Mouse (Mus musculus) CH12.LX (cell line): ENCODE data around the gene Dmwd. TPM values are rescaled to one million over a fixed set of nuclear protein-coding genes. Genes with fewer than 3 reads are reported as not detected.
A peak's percentile ranks its signal among the peaks of the same experiment; 100 is the strongest.

Experiments used
- DNase-seq: peaks from one replicate; pipeline ENCODE4 v3.0.0-alpha.2; 2013; ENCODE audit errors: extremely low read depth
- H3K27ac ChIP-seq: 2 replicates; pipeline ENCODE4 v1.5.1; 2012; ENCODE audit warnings: low read depth, mild to moderate bottlenecking, control low read depth, moderate library complexity; ENCODE audit not compliant: insufficient read depth
- H3K27me3 ChIP-seq: replicated peaks from 2 replicates; pipeline ENCODE3; 2012; ENCODE audit warnings: inconsistent platforms
- H3K36me3 ChIP-seq, 2 experiments: replicated peaks in 1 of 2; 2 replicates each; pipeline versions ENCODE3 to v1.6.1; 2012; ENCODE audit warnings: inconsistent platforms in 1 of 2, low read length in 1 of 2, mild to moderate bottlenecking in 1 of 2, mixed read lengths in 1 of 2, moderate library complexity in 1 of 2; ENCODE audit not compliant: control insufficient read depth in 1 of 2, insufficient read depth in 1 of 2
- H3K4me1 ChIP-seq, 2 experiments: 2 replicates each; pipeline ENCODE4 v1.6.1; 2012; ENCODE audit warnings: inconsistent platforms in 1 of 2, moderate library complexity in 1 of 2; ENCODE audit not compliant: insufficient read depth in 2 of 2, control insufficient read depth in 1 of 2
- H3K4me2 ChIP-seq: 2 replicates; pipeline ENCODE4 v1.6.1; 2012; ENCODE audit warnings: low read depth, mild to moderate bottlenecking, control low read depth; ENCODE audit not compliant: poor library complexity, insufficient read depth, severe bottlenecking
- H3K4me3 ChIP-seq, 3 experiments: fragments of 150-350 bp in 1 of 3; sonication (generic) in 1 of 3; replicated peaks in 1 of 3; 2 replicates each; pipeline versions ENCODE3 to v1.5.1; 2011 to 2012; ENCODE audit warnings: low read depth in 2 of 3, low read length in 2 of 3, mild to moderate bottlenecking in 2 of 3, moderate library complexity in 2 of 3, control low read depth in 1 of 3, improper control_type of control experiment in 1 of 3, inconsistent platforms in 1 of 3, mixed read lengths in 1 of 3; ENCODE audit not compliant: poor library complexity in 1 of 3
- H3K79me2 ChIP-seq: replicated peaks from 2 replicates; pipeline ENCODE4 v1.6.1; 2012; ENCODE audit warnings: mild to moderate bottlenecking, moderate library complexity; ENCODE audit not compliant: control insufficient read depth, poor library complexity, insufficient read depth, severe bottlenecking; ENCODE audit errors: extremely low read depth
- H3K9ac ChIP-seq: 2 replicates; pipeline ENCODE4 v1.6.1; 2012; ENCODE audit warnings: low read depth, mild to moderate bottlenecking, control low read depth, moderate library complexity; ENCODE audit not compliant: insufficient read depth
- H3K9me3 ChIP-seq: replicated peaks from 2 replicates; pipeline ENCODE3; 2012; ENCODE audit warnings: low read length, inconsistent platforms, mixed read lengths
- BHLHE40 ChIP-seq: IDR thresholded peaks from 2 replicates; pipeline ENCODE4 v1.6.1; 2011; ENCODE audit warnings: mild to moderate bottlenecking, low read depth, low read length, improper control_type of control experiment
- CHD1 ChIP-seq: IDR thresholded peaks from 2 replicates; pipeline ENCODE4 v1.6.1; 2012; ENCODE audit warnings: low read depth, low read length, improper control_type of control experiment, inconsistent platforms
- CTCF ChIP-seq, 2 experiments: IDR thresholded peaks in 1 of 2; conservative IDR thresholded peaks in 1 of 2; 2 replicates each; pipeline ENCODE4 v1.5.1; 2011 to 2012; ENCODE audit warnings: low read depth in 2 of 2, low read length in 2 of 2, improper control_type of control experiment in 1 of 2, inconsistent platforms in 1 of 2, mild to moderate bottlenecking in 1 of 2, moderate library complexity in 1 of 2
- EP300 ChIP-seq: IDR thresholded peaks from 2 replicates; pipeline ENCODE4 v1.6.1; 2011; ENCODE audit warnings: low read length, improper control_type of control experiment
- ETS1 ChIP-seq: conservative IDR thresholded peaks from 2 replicates; pipeline ENCODE4 v1.6.1; 2012; ENCODE audit warnings: low read depth, mild to moderate bottlenecking, inconsistent platforms, low read length, improper control_type of control experiment, moderate library complexity
- IRF4 ChIP-seq: IDR thresholded peaks from 2 replicates; pipeline ENCODE4 v1.6.1; 2014; ENCODE audit warnings: low read depth, mild to moderate bottlenecking, inconsistent platforms, low read length, improper control_type of control experiment
- JUN ChIP-seq: IDR thresholded peaks from 2 replicates; pipeline ENCODE4 v1.6.1; 2011; ENCODE audit warnings: low read depth, mild to moderate bottlenecking, low read length, improper control_type of control experiment, moderate library complexity; ENCODE audit not compliant: insufficient read depth
- KAT2A ChIP-seq: IDR thresholded peaks from 2 replicates; pipeline ENCODE4 v1.6.1; 2012; ENCODE audit warnings: low read length, improper control_type of control experiment, inconsistent platforms; ENCODE audit not compliant: insufficient replicate concordance
- MAZ ChIP-seq: IDR thresholded peaks from 2 replicates; pipeline ENCODE4 v1.6.1; 2012; ENCODE audit warnings: low read depth, mild to moderate bottlenecking, inconsistent platforms, low read length, improper control_type of control experiment, moderate library complexity
- MYC ChIP-seq: IDR thresholded peaks from 2 replicates; pipeline ENCODE4 v1.6.1; 2011; ENCODE audit warnings: low read depth, mild to moderate bottlenecking, improper control_type of control experiment, low read length
- NELFE ChIP-seq: IDR thresholded peaks from 2 replicates; pipeline ENCODE4 v1.6.1; 2011; ENCODE audit warnings: low read depth, low read length, improper control_type of control experiment
- RAD21 ChIP-seq: IDR thresholded peaks from 2 replicates; pipeline ENCODE4 v1.6.1; 2011; ENCODE audit warnings: low read depth, mild to moderate bottlenecking, low read length, improper control_type of control experiment, moderate library complexity
- RCOR1 ChIP-seq: conservative IDR thresholded peaks from 2 replicates; pipeline ENCODE4 v1.6.1; 2012; ENCODE audit warnings: low read depth, mild to moderate bottlenecking, inconsistent platforms, low read length, improper control_type of control experiment
- SIN3A ChIP-seq: IDR thresholded peaks from 2 replicates; pipeline ENCODE4 v1.6.1; 2012; ENCODE audit warnings: low read length, improper control_type of control experiment, inconsistent platforms
- SMC3 ChIP-seq: IDR thresholded peaks from 2 replicates; pipeline ENCODE4 v1.6.1; 2011; ENCODE audit warnings: low read depth, low read length, improper control_type of control experiment
- TCF12 ChIP-seq: IDR thresholded peaks from 2 replicates; pipeline ENCODE4 v1.6.1; 2014; ENCODE audit warnings: low read depth, mild to moderate bottlenecking, inconsistent platforms, low read length, improper control_type of control experiment
- UBTF ChIP-seq: IDR thresholded peaks from 2 replicates; pipeline ENCODE4 v1.6.1; 2012; ENCODE audit warnings: low read depth, mild to moderate bottlenecking, inconsistent platforms, low read length, improper control_type of control experiment, moderate library complexity
- ZC3H11A ChIP-seq: IDR thresholded peaks from 2 replicates; pipeline ENCODE4 v1.6.1; 2012; ENCODE audit warnings: low read depth, mild to moderate bottlenecking, inconsistent platforms, low read length, improper control_type of control experiment
- ZNF384 ChIP-seq: IDR thresholded peaks from 2 replicates; pipeline ENCODE4 v1.6.1; 2012; ENCODE audit warnings: low read depth, low read length, improper control_type of control experiment, inconsistent platforms
- dilution Hi-C: fragments of 300-500 bp; cut with MboI; formaldehyde crosslinking; loops from 2 replicates; pipeline ENCODE4 v1.14.3; 2020; ENCODE audit warnings: low sequenced_read_pairs; ENCODE audit not compliant: extremely low pct_unique_long_range_greater_than_20kb, extremely low pct_ligation_motif_present
- in situ Hi-C: fragments of 300-500 bp; cut with MboI; formaldehyde crosslinking; loops from 3 replicates; pipeline ENCODE4 v1.14.3; 2019; ENCODE audit warnings: low sequenced_read_pairs, low pct_ligation_motif_present, low pct_unique_long_range_greater_than_20kb, mixed read lengths
- polyA plus RNA-seq: library from polyadenylated mRNA; unstranded; fragments of >175 nt; gene quantifications from 2 replicates; pipeline ENCODE4 v1.2.1, GENCODE M21; 2012; ENCODE audit warnings: low read depth; ENCODE audit not compliant: insufficient read length
- total RNA-seq, 2 experiments: library from RNA; depleted of rRNA; stranded (reverse); fragments of 300-350 nt in 1 of 2; fragments of >200 nt in 1 of 2; gene quantifications; 2 replicates each; pipeline ENCODE4 v1.2.3; 2012 to 2014

The Dmwd gene
- total and polyA plus RNA-seq, 3 experiments = not detected

DNA sequence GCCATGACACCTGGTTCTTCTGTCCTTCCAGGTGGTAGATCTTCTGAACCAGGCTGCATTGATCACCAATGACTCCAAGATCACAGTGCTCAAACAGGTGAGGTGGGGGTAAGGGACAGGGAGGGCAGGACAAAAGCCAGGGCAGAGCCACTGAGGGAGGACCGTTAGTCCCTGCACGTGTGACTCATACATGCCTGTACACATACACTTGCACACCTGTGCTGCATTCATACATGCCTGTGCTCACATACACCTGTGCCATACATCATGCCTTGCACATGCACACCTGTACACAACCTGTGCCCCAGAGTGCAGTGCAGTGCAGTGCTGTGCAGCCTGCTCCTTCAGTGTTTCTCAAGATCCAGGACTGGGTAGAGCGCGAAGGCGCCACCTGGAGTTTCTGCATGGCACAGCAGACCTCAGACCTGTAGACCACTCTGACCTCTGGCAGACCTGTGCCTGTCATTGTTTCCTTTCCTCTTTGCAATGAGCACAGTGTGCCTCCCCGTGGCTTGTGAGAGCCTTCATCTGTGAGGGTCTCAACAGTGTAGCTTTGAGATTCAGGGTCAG, 46.9 kb upstream of the Dmwd start:
- no peak for TF ChIP-seq NELFE
- TF ChIP-seq JUN = no peak
- TF ChIP-seq UBTF = no peak
- no peak for TF ChIP-seq RCOR1
- no peak for TF ChIP-seq KAT2A
- TF ChIP-seq SMC3 = peak; percentile 68
- TF ChIP-seq SIN3A = no peak
- no peak for TF ChIP-seq ETS1
- TF ChIP-seq RAD21 = peak; percentile 54
- no peak for TF ChIP-seq MYC
- no peak for TF ChIP-seq ZC3H11A
- no peak for TF ChIP-seq ZNF384
- TF ChIP-seq MAZ = no peak
- TF ChIP-seq CTCF (conservative IDR thresholded peaks at IDR 0.05 in 1 of 2, IDR thresholded peaks at IDR 0.05 in 1 of 2; ENCODE audit: low read depth in 2 of 2, low read length in 2 of 2) = peak; percentile 52 to 79
- no peak for TF ChIP-seq CHD1
- no peak for TF ChIP-seq IRF4
- TF ChIP-seq TCF12 = no peak
- TF ChIP-seq EP300 = no peak
- TF ChIP-seq BHLHE40 = no peak

GRCm38 (mm10) chr7:19031641-19032040, 44.4 kb upstream of the Dmwd start:
- in situ Hi-C loops = no loop called here
- Histone ChIP-seq H3K79me2 (peaks cover 11% of the 10 kb centered on the region), H3K4me3 (no peak overlapping the region), H3K27ac (no peak overlapping the region), H3K27me3 (no peaks in the 10 kb centered on the region), H3K9ac (no peak overlapping the region), H3K4me1 (peaks cover 7 to 11% of the 10 kb centered on the region in 2 experiments), H3K4me2 (no peak overlapping the region), H3K36me3 (peaks cover 74 to 84% of the 10 kb centered on the region in 2 experiments), H3K9me3 (no peaks in the 10 kb centered on the region)
- DNase-seq = no peak
- TF ChIP-seq MYC = no peak
- TF ChIP-seq EP300 = no peak
- TF ChIP-seq RAD21 = no peak
- dilution Hi-C loops = no loop called here

More for the DNA sequence above, 46.9 kb upstream of the Dmwd start:
- peak; percentile 69 for DNase-seq
- Histone ChIP-seq H3K4me3 (no peak overlapping the region), H3K9ac (no peak overlapping the region), H3K36me3 (peaks cover 52 to 62% of the 10 kb centered on the region in 2 experiments), H3K9me3 (no peaks in the 10 kb centered on the region), H3K79me2 (peaks cover 33% of the 10 kb centered on the region), H3K4me2 (no peak overlapping the region), H3K27ac (no peak overlapping the region), H3K27me3 (no peaks in the 10 kb centered on the region), H3K4me1 (peaks cover 15 to 25% of the 10 kb centered on the region in 2 experiments)
- dilution Hi-C loops (no loop called here), in situ Hi-C loops (loop anchor here (10.0 kb wide), 1 partner anchor 134 kb away; no protein-coding TSS in a partner anchor)
